Mouse (Mus musculus): ENCODE data around the gene Larp1b. TPM values are rescaled to one million over a fixed set of nuclear protein-coding genes. Genes with fewer than 3 reads are reported as not detected.

Gene Larp1b
- total and polyA plus RNA-seq, 3 experiments = 8.7 to 13.7 (median 11.9) TPM

- DNase-seq (ENCODE audit: extremely low read depth) = no peak
- Histone ChIP-seq H3K9me3 (replicated peaks; ENCODE audit: low read length) (no peaks in the 10 kb centered on the region), H3K4me2 (ENCODE audit: insufficient read depth, low read depth, poor library complexity, severe bottlenecking) (no peak overlapping the region), H3K27ac (ENCODE audit: insufficient read depth, low read depth) (no peak overlapping the region), H3K36me3 (replicated peaks in 1 of 2; ENCODE audit: control insufficient read depth in 1 of 2, insufficient read depth in 1 of 2, low read length in 1 of 2) (peaks cover 0 to 34% of the 10 kb centered on the region in 2 experiments), H3K4me3 (replicated peaks in 1 of 3; ENCODE audit: low read depth in 2 of 3, low read length in 2 of 3, poor library complexity in 1 of 3) (no peak overlapping the region), H3K79me2 (replicated peaks; ENCODE audit: control insufficient read depth, extremely low read depth, insufficient read depth, poor library complexity, severe bottlenecking) (peaks cover 23% of the 10 kb centered on the region), H3K27me3 (replicated peaks) (no peaks in the 10 kb centered on the region), H3K4me1 (ENCODE audit: control insufficient read depth in 1 of 2, insufficient read depth in 2 of 2) (peaks cover 0 to 36% of the 10 kb centered on the region in 2 experiments; a peak in 1 of 4 replicates), H3K9ac (ENCODE audit: insufficient read depth, low read depth) (no peak overlapping the region)
- in situ Hi-C loops (cut with MboI; ENCODE audit: low pct_ligation_motif_present, low pct_unique_long_range_greater_than_20kb, low sequenced_read_pairs) (no loop called here), dilution Hi-C loops (cut with MboI; ENCODE audit: extremely low pct_ligation_motif_present, extremely low pct_unique_long_range_greater_than_20kb, low sequenced_read_pairs) (no loop called here)
- TF ChIP-seq MAX (IDR thresholded peaks at IDR 0.05; ENCODE audit: low read length) (no peak), MYC (IDR thresholded peaks at IDR 0.05; ENCODE audit: low read depth, low read length) (no peak), TCF12 (IDR thresholded peaks at IDR 0.05; ENCODE audit: low read depth, low read length) (no peak), NELFE (IDR thresholded peaks at IDR 0.05; ENCODE audit: low read depth, low read length) (no peak), E2F4 (IDR thresholded peaks at IDR 0.05; ENCODE audit: insufficient replicate concordance, low read depth, low read length) (no peak), USF2 (conservative IDR thresholded peaks at IDR 0.05; ENCODE audit: low read depth, low read length) (no peak), NRF1 (IDR thresholded peaks at IDR 0.05; ENCODE audit: low read depth, low read length) (no peak), POLR2AphosphoS2 (IDR thresholded peaks at IDR 0.05; ENCODE audit: low read depth, low read length) (no peak), ZMIZ1 (IDR thresholded peaks at IDR 0.05; ENCODE audit: low read depth, low read length) (no peak), IRF4 (IDR thresholded peaks at IDR 0.05; ENCODE audit: low read depth, low read length) (no peak)
Observed at GRCm38 (mm10) chr3:41075376-41075775, 125.7 kb downstream of the Larp1b start.

GRCm38 (mm10) chr3:41078673-41079072 is 129.0 kb downstream of the Larp1b start:
- Histone ChIP-seq H3K4me2 (ENCODE audit: insufficient read depth, low read depth, poor library complexity, severe bottlenecking) (no peak overlapping the region), H3K79me2 (replicated peaks; ENCODE audit: control insufficient read depth, extremely low read depth, insufficient read depth, poor library complexity, severe bottlenecking) (peaks cover 42% of the 10 kb centered on the region), H3K9me3 (replicated peaks; ENCODE audit: low read length) (no peaks in the 10 kb centered on the region), H3K27me3 (replicated peaks) (no peaks in the 10 kb centered on the region), H3K4me3 (replicated peaks in 1 of 3; ENCODE audit: low read depth in 2 of 3, low read length in 2 of 3, poor library complexity in 1 of 3) (no peak overlapping the region), H3K9ac (ENCODE audit: insufficient read depth, low read depth) (no peak overlapping the region), H3K27ac (ENCODE audit: insufficient read depth, low read depth) (no peak overlapping the region), H3K4me1 (ENCODE audit: control insufficient read depth in 1 of 2, insufficient read depth in 2 of 2) (peaks cover 0 to 37% of the 10 kb centered on the region in 2 experiments; a peak in 2 of 4 replicates), H3K36me3 (replicated peaks in 1 of 2; ENCODE audit: control insufficient read depth in 1 of 2, insufficient read depth in 1 of 2, low read length in 1 of 2) (peaks cover 0 to 25% of the 10 kb centered on the region in 2 experiments)
- TF ChIP-seq UBTF (IDR thresholded peaks at IDR 0.05; ENCODE audit: low read depth, low read length) (no peak), MYC (IDR thresholded peaks at IDR 0.05; ENCODE audit: low read depth, low read length) (no peak), TCF12 (IDR thresholded peaks at IDR 0.05; ENCODE audit: low read depth, low read length) (no peak), KAT2A (IDR thresholded peaks at IDR 0.05; ENCODE audit: insufficient replicate concordance, low read length) (no peak), MAX (IDR thresholded peaks at IDR 0.05; ENCODE audit: low read length) (no peak), SIN3A (IDR thresholded peaks at IDR 0.05; ENCODE audit: low read length) (no peak), CHD1 (IDR thresholded peaks at IDR 0.05; ENCODE audit: low read depth, low read length) (no peak), MEF2A (IDR thresholded peaks at IDR 0.05; ENCODE audit: borderline replicate concordance, low read depth, low read length) (no peak), IRF4 (IDR thresholded peaks at IDR 0.05; ENCODE audit: low read depth, low read length) (no peak), ETS1 (conservative IDR thresholded peaks at IDR 0.05; ENCODE audit: low read depth, low read length) (no peak), CHD2 (IDR thresholded peaks at IDR 0.05; ENCODE audit: low read length) (no peak), MAZ (IDR thresholded peaks at IDR 0.05; ENCODE audit: low read depth, low read length) (no peak), JUN (IDR thresholded peaks at IDR 0.05; ENCODE audit: insufficient read depth, low read depth, low read length) (no peak), NELFE (IDR thresholded peaks at IDR 0.05; ENCODE audit: low read depth, low read length) (no peak), EP300 (IDR thresholded peaks at IDR 0.05; ENCODE audit: low read length) (no peak), HCFC1 (IDR thresholded peaks at IDR 0.05; ENCODE audit: low read depth, low read length) (no peak), NRF1 (IDR thresholded peaks at IDR 0.05; ENCODE audit: low read depth, low read length) (no peak), ELF1 (IDR thresholded peaks at IDR 0.05; ENCODE audit: low read depth, low read length) (no peak)
- dilution Hi-C loops (cut with MboI; ENCODE audit: extremely low pct_ligation_motif_present, extremely low pct_unique_long_range_greater_than_20kb, low sequenced_read_pairs) (no loop called here), in situ Hi-C loops (cut with MboI; ENCODE audit: low pct_ligation_motif_present, low pct_unique_long_range_greater_than_20kb, low sequenced_read_pairs) (no loop called here)
- DNase-seq (ENCODE audit: extremely low read depth) = no peak
